Mouse (Mus musculus): ENCODE data around the gene Unc5c.

Unc5c gene

GRCm38 (mm10) chr3:141509772-141510171 lies 44.8 kb downstream of the Unc5c start:
- in situ Hi-C loops (cut with MboI, MseI), result loop anchor here (10.0 kb wide), 1 partner anchor 1865 kb away; no protein-coding TSS in a partner anchor

- in situ Hi-C loops (cut with MboI, MseI), result no loop called here
Measured at GRCm38 (mm10) chr3:141511253-141512038, 46.4 kb downstream of the Unc5c start.

GRCm38 (mm10) chr3:141528751-141529150 lies 63.7 kb downstream of the Unc5c start:
- in situ Hi-C loops (cut with MboI, MseI), result no loop called here

- in situ Hi-C loops (cut with MboI, MseI), result no loop called here
Measured at GRCm38 (mm10) chr3:141529599-141529998, 64.6 kb downstream of the Unc5c start.

GRCm38 (mm10) chr3:141533861-141534260 lies 68.8 kb downstream of the Unc5c start:
- in situ Hi-C loops (cut with MboI, MseI), result no loop called here

GRCm38 (mm10) chr3:141536857-141537256 lies 71.8 kb downstream of the Unc5c start:
- in situ Hi-C loops (cut with MboI, MseI), result no loop called here

- in situ Hi-C loops (cut with MboI, MseI), result no loop called here
Measured at GRCm38 (mm10) chr3:141538120-141538519, 73.1 kb downstream of the Unc5c start.

- in situ Hi-C loops (cut with MboI, MseI), result no loop called here
Measured at GRCm38 (mm10) chr3:141540749-141541148, 75.7 kb downstream of the Unc5c start.

GRCm38 (mm10) chr3:141547341-141547814 lies 82.4 kb downstream of the Unc5c start:
- in situ Hi-C loops (cut with MboI, MseI), result no loop called here

- in situ Hi-C loops (cut with MboI, MseI), result no loop called here
Measured at GRCm38 (mm10) chr3:141549661-141550060, 84.6 kb downstream of the Unc5c start.

- in situ Hi-C loops (cut with MboI, MseI), result no loop called here
Measured at GRCm38 (mm10) chr3:141552960-141553359, 87.9 kb downstream of the Unc5c start.

GRCm38 (mm10) chr3:141557072-141557471 lies 92.1 kb downstream of the Unc5c start:
- in situ Hi-C loops (cut with MboI, MseI), result no loop called here

- in situ Hi-C loops (cut with MboI, MseI), result no loop called here
Measured at GRCm38 (mm10) chr3:141575076-141575688, 110.2 kb downstream of the Unc5c start.

GRCm38 (mm10) chr3:141577382-141577781 lies 112.4 kb downstream of the Unc5c start:
- in situ Hi-C loops (cut with MboI, MseI), result no loop called here

- in situ Hi-C loops (cut with MboI, MseI), result no loop called here
Measured at GRCm38 (mm10) chr3:141581190-141581891, 116.3 kb downstream of the Unc5c start.

GRCm38 (mm10) chr3:141581892-141582214 lies 116.8 kb downstream of the Unc5c start:
- in situ Hi-C loops (cut with MboI, MseI), result no loop called here

- in situ Hi-C loops (cut with MboI, MseI), result no loop called here
Measured at GRCm38 (mm10) chr3:141583180-141583579, 118.2 kb downstream of the Unc5c start.

- in situ Hi-C loops (cut with MboI, MseI), result loop anchor here (5.0 kb wide), 1 partner anchor 53 kb away; no protein-coding TSS in a partner anchor
Measured at GRCm38 (mm10) chr3:141589392-141590012, 124.5 kb downstream of the Unc5c start.

- in situ Hi-C loops (cut with MboI, MseI), result loop anchor here (5.0 kb wide), 1 partner anchor 49 kb away; no protein-coding TSS in a partner anchor
Measured at GRCm38 (mm10) chr3:141593249-141593648, 128.2 kb downstream of the Unc5c start.

- in situ Hi-C loops (cut with MboI, MseI), result loop anchor here (5.0 kb wide), 1 partner anchor 48 kb away; no protein-coding TSS in a partner anchor
Measured at GRCm38 (mm10) chr3:141594120-141594519, 129.1 kb downstream of the Unc5c start.

GRCm38 (mm10) chr3:141595073-141595472 lies 130.1 kb downstream of the Unc5c start:
- in situ Hi-C loops (cut with MboI, MseI), result no loop called here

GRCm38 (mm10) chr3:141596461-141596860 lies 131.4 kb downstream of the Unc5c start:
- in situ Hi-C loops (cut with MboI, MseI), result no loop called here

All from T-helper 1 cell (primary cell).